Mouse (Mus musculus) stomach, postnatal 0 days (tissue): Measurements from ENCODE around the gene Itih1. TPM values are rescaled to one million over a fixed set of nuclear protein-coding genes. Genes with fewer than 3 reads are reported as not detected.

Source experiments
- ATAC-seq: fragments of 200-750 bp; cut with Nextera tagmentation; 2 replicates; pipeline ENCODE4 v1.8.0; 2017; ENCODE audit not compliant: low FRiP score, low TSS enrichment
- DNase-seq: peaks from one replicate; pipeline ENCODE4 v3.0.0-alpha.2; 2016; ENCODE audit warnings: low spot score
- H3K27ac ChIP-seq: fragments of 300-500 bp; sonication (generic); replicated peaks from 2 replicates; pipeline ENCODE4 v1.5.1; 2014; ENCODE audit warnings: mild to moderate bottlenecking, control low read depth
- H3K27me3 ChIP-seq: fragments of 300-500 bp; sonication (generic); 2 replicates; pipeline ENCODE4 v1.6.1; 2014; ENCODE audit warnings: low read length; ENCODE audit not compliant: control insufficient read depth, insufficient read depth
- H3K36me3 ChIP-seq: fragments of 300-500 bp; sonication (generic); 2 replicates; pipeline ENCODE4 v1.6.1; 2014; ENCODE audit warnings: low read length, mixed read lengths; ENCODE audit not compliant: control insufficient read depth, insufficient read depth
- H3K4me1 ChIP-seq: fragments of 300-500 bp; sonication (generic); replicated peaks from 2 replicates; pipeline ENCODE4 v1.6.1; 2014; ENCODE audit warnings: antibody characterized with exemption; ENCODE audit not compliant: control insufficient read depth, insufficient read depth
- H3K4me2 ChIP-seq: fragments of 300-500 bp; sonication (generic); replicated peaks from 2 replicates; pipeline ENCODE4 v1.6.1; 2014; ENCODE audit warnings: low read depth, mild to moderate bottlenecking, control low read depth, moderate library complexity
- H3K4me3 ChIP-seq: fragments of 300-500 bp; sonication (generic); 2 replicates; pipeline ENCODE4 v1.5.1; 2014; ENCODE audit warnings: low read depth, low read length, control low read depth
- H3K9ac ChIP-seq: fragments of 300-500 bp; sonication (generic); 2 replicates; pipeline ENCODE4 v1.6.1; 2014; ENCODE audit warnings: mild to moderate bottlenecking, low read length, control low read depth, mixed read lengths
- H3K9me3 ChIP-seq: fragments of 300-500 bp; sonication (generic); 2 replicates; pipeline ENCODE4 v1.6.1; 2016; ENCODE audit warnings: low read length; ENCODE audit not compliant: control insufficient read depth
- CTCF ChIP-seq: IDR thresholded peaks from 2 replicates; pipeline ENCODE4 v1.5.1; 2016; ENCODE audit warnings: antibody characterized with exemption, low read depth, mild to moderate bottlenecking, moderate library complexity
- EP300 ChIP-seq: optimal IDR thresholded peaks from 2 replicates; pipeline ENCODE3; 2016; ENCODE audit warnings: antibody characterized with exemption
- WGBS: fragments of 180-500 bp; shearing (Covaris S2); extraction: QIAGEN DNeasy Blood & Tissue Kit; methylation state at CpG from one replicate; pipeline ENCODE4 v1.1.7; 2014; 5-methylcytosine and 5-hydroxymethylcytosine counted together
- polyA plus RNA-seq: library from polyadenylated mRNA; unstranded; fragments of >200 nt; fragmentation: Nextera tagmentation; extraction: Ambion mirVana; gene quantifications from 2 replicates; pipeline ENCODE4 v1.2.1, GENCODE M21; 2015

Gene Itih1
- polyA plus RNA-seq, 1 experiment from 2014 or later = 0.21 TPM

DNA sequence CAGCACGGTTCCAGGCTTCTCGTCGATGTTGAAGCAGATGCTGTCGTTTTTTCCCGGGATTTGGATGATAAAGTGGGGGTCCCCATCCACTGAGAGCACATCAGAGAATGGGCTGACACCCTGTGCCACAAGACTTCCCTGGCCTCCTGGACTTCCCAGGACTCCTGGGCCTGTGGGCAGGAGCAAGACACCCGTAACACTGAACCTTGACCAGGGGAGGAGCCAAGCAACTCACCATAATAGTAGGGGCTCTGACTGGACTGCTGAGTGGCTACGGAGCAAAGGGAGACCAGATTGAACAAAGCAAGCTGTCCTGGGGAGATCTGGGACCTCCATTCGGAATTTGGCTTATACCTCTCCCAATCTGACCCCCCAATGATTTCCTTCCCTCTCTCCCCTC, 30.4 kb downstream of the Itih1 start:
- Histone ChIP-seq H3K4me2 (no peak overlapping the region), H3K36me3 (no peaks in the 10 kb centered on the region), H3K4me1 (no peaks in the 10 kb centered on the region; the same call in 1 of the 2 replicates), H3K27ac (no peak overlapping the region), H3K27me3 (no peaks in the 10 kb centered on the region), H3K9ac (no peak overlapping the region), H3K4me3 (no peak overlapping the region), H3K9me3 (no peaks in the 10 kb centered on the region)
- DNase-seq (no peak), ATAC-seq (no peak)
- TF ChIP-seq EP300 (no peak), CTCF (no peak)
- WGBS = 76% methylated on average over 8 of the region's 8 CpGs

DNA sequence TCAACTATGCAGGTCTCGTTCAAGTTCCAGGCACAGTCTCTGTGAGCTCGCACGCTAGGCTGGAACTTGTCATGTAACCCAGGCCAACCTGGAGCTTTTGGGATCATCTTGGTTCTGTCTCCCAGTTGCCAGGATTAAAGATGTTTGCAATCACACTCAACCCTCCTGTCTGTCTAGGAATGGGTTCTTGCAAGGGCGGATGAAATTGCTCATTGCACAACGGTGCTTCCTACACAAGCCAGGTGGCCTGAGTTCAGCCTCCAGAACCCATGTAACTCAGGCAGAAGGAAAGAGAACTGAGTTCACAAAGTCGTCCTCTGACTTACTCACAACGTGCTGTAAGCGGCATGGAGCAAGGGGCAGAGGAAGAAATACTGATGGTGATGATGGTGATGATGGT, 31.9 kb downstream of the Itih1 start:
- 79% methylated on average over 8 of the region's 8 CpGs for WGBS
- no peak overlapping the region for H3K4me2 ChIP-seq
- H3K36me3 ChIP-seq = no peaks in the 10 kb centered on the region
- TF ChIP-seq EP300 = no peak
- TF ChIP-seq CTCF = no peak
- H3K27ac ChIP-seq = no peak overlapping the region
- H3K27me3 ChIP-seq = no peaks in the 10 kb centered on the region
- H3K9me3 ChIP-seq = no peaks in the 10 kb centered on the region
- ATAC-seq (no peak), DNase-seq (no peak)
- H3K4me1 ChIP-seq = no peaks in the 10 kb centered on the region; the same call in 1 of the 2 replicates
- H3K9ac ChIP-seq = no peak overlapping the region
- no peak overlapping the region for H3K4me3 ChIP-seq

GRCm38 (mm10) chr14:30907814-30908265, 35.2 kb downstream of the Itih1 start:
- no peak overlapping the region for H3K9ac ChIP-seq
- TF ChIP-seq CTCF (peak; percentile 53), EP300 (no peak)
- no peaks in the 10 kb centered on the region for H3K4me1 ChIP-seq
- H3K4me3 ChIP-seq = no peak overlapping the region
- ATAC-seq (peak; percentile 85), DNase-seq (peak; percentile 36)
- H3K27ac ChIP-seq = 0 out of 2 replicates have a peak overlapping the region, but pooled peaks have one; percentile 36
- WGBS = 17% methylated on average over 3 of the region's 3 CpGs
- H3K9me3 ChIP-seq = no peaks in the 10 kb centered on the region
- no peaks in the 10 kb centered on the region for H3K36me3 ChIP-seq
- H3K27me3 ChIP-seq = no peaks in the 10 kb centered on the region
- H3K4me2 ChIP-seq = no peak overlapping the region

DNA sequence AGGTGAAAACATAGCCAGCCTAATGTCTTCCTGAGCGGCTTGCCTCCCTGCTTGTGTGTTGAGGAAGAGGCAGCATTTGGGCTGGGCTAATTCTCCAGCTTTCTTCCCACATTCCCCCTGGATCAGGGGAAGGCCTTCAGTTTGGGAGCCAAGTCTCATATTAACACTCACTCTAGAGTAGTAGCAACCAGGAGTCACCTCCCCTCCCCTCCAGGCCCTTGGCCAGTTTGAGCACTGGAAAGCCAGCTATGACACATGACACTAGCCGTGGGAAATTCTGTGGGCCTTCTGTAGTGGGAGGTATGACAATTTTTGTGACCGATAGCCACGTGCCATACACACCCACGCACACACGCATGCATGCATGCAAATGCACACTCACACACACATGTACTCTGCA, 37.1 kb downstream of the Itih1 start:
- Histone ChIP-seq H3K27me3 (no peaks in the 10 kb centered on the region), H3K4me3 (no peak overlapping the region), H3K4me2 (no peak overlapping the region), H3K9ac (no peak overlapping the region), H3K4me1 (no peaks in the 10 kb centered on the region), H3K36me3 (no peaks in the 10 kb centered on the region), H3K9me3 (no peaks in the 10 kb centered on the region), H3K27ac (0 out of 2 replicates have a peak overlapping the region, but pooled peaks have one; percentile 24)
- DNase-seq (no peak), ATAC-seq (no peak)
- 80% methylated on average over 6 of the region's 6 CpGs for WGBS
- TF ChIP-seq CTCF (no peak), EP300 (no peak)

GRCm38 (mm10) chr14:30904307-30904706, 38.8 kb downstream of the Itih1 start:
- no peaks in the 10 kb centered on the region for H3K4me1 ChIP-seq
- TF ChIP-seq EP300 (no peak), CTCF (no peak)
- no peaks in the 10 kb centered on the region for H3K9me3 ChIP-seq
- H3K9ac ChIP-seq = no peak overlapping the region
- 71% methylated on average over 8 of the region's 8 CpGs for WGBS
- ATAC-seq (no peak), DNase-seq (no peak)
- H3K4me2 ChIP-seq = no peak overlapping the region
- no peak overlapping the region for H3K27ac ChIP-seq
- H3K4me3 ChIP-seq = no peak overlapping the region
- H3K36me3 ChIP-seq = no peaks in the 10 kb centered on the region
- no peaks in the 10 kb centered on the region for H3K27me3 ChIP-seq

GRCm38 (mm10) chr14:30903036-30903435, 40.1 kb downstream of the Itih1 start:
- H3K27ac ChIP-seq = no peak overlapping the region
- no peaks in the 10 kb centered on the region for H3K27me3 ChIP-seq
- no peak overlapping the region for H3K4me3 ChIP-seq
- TF ChIP-seq EP300 (no peak), CTCF (no peak)
- H3K36me3 ChIP-seq = no peaks in the 10 kb centered on the region
- no peak overlapping the region for H3K4me2 ChIP-seq
- WGBS = 58% methylated on average over 3 of the region's 3 CpGs
- no peak for DNase-seq
- no peaks in the 10 kb centered on the region for H3K9me3 ChIP-seq
- H3K9ac ChIP-seq = no peak overlapping the region
- H3K4me1 ChIP-seq = no peaks in the 10 kb centered on the region
- ATAC-seq = no peak
